20 mouse cellular contexts compared by ENCODE assay signal in genomic region chr10:43329813-43330212, GRCm38 (mm10).
"Had no signal": no experiment of that assay in that cellular context is flagged by ENCODE, and none has a peak within 500 bp of the region (broad histone marks: within the 10 kb centered on the region; RNA-seq: fewer than 3 reads in every experiment).

No protein-coding gene starts in this region.

- H3K4me3 ChIP-seq: intestine, embryonic 15.5 days; limb, embryonic 10.5 days; limb, embryonic 13.5 days; liver, embryonic 13.5 days; midbrain, embryonic 10.5 days; midbrain, embryonic 15.5 days; neural tube, embryonic 12.5 days; neural tube, embryonic 15.5 days; stomach, embryonic 15.5 days had no signal

- ATAC-seq: intestine, embryonic 15.5 days; lung, postnatal 0 days; midbrain, embryonic 15.5 days had no signal

- H3K4me1 ChIP-seq: intestine, embryonic 15.5 days; stomach, embryonic 15.5 days had no signal

- DNase-seq: kidney, adult 18-20 months; kidney, adult 9 months; kidney, postnatal 14 days; kidney, postnatal 4 days; liver; liver, embryonic 13.5 days; lung, embryonic 14.5 days; right cerebral cortex, adult 18-20 months; right cerebral cortex, postnatal 25 days; spleen, adult 18-20 months; thymus, postnatal 14 days had no signal

- H3K9me3 ChIP-seq: intestine, embryonic 15.5 days; limb, embryonic 10.5 days; limb, embryonic 13.5 days; liver, embryonic 13.5 days; midbrain, embryonic 10.5 days; midbrain, embryonic 15.5 days; neural tube, embryonic 12.5 days; neural tube, embryonic 15.5 days; stomach, embryonic 15.5 days had no signal

- H3K36me3 ChIP-seq: intestine, embryonic 15.5 days; limb, embryonic 10.5 days; limb, embryonic 13.5 days; liver, embryonic 13.5 days; midbrain, embryonic 10.5 days; midbrain, embryonic 15.5 days; neural tube, embryonic 12.5 days; neural tube, embryonic 15.5 days; stomach, embryonic 15.5 days had no signal

- H3K27me3 ChIP-seq: intestine, embryonic 15.5 days; limb, embryonic 13.5 days; liver, embryonic 13.5 days; midbrain, embryonic 15.5 days; neural tube, embryonic 12.5 days; neural tube, embryonic 15.5 days; stomach, embryonic 15.5 days had no signal

- H3K4me2 ChIP-seq: intestine, embryonic 15.5 days; limb, embryonic 13.5 days; liver, embryonic 13.5 days; lung, embryonic 14.5 days; midbrain, embryonic 15.5 days; neural tube, embryonic 12.5 days; neural tube, embryonic 15.5 days; stomach, embryonic 15.5 days had no signal

- H3K9ac ChIP-seq: intestine, embryonic 15.5 days; limb, embryonic 13.5 days; liver, embryonic 13.5 days; lung, embryonic 14.5 days; midbrain, embryonic 15.5 days; neural tube, embryonic 12.5 days; neural tube, embryonic 15.5 days; stomach, embryonic 15.5 days had no signal

- H3K27ac ChIP-seq: intestine, embryonic 15.5 days; limb, embryonic 10.5 days; limb, embryonic 13.5 days; liver, embryonic 13.5 days; midbrain, embryonic 10.5 days; midbrain, embryonic 15.5 days; neural tube, embryonic 12.5 days; neural tube, embryonic 15.5 days; stomach, embryonic 15.5 days had no signal
